Mouse (Mus musculus): ENCODE results near the gene 1700023F06Rik. TPM values are rescaled to one million over a fixed set of nuclear protein-coding genes. Genes with fewer than 3 reads are reported as not detected.
A peak's percentile ranks its signal among the peaks of the same experiment; 100 is the strongest.

The 1700023F06Rik gene
- polyA plus RNA-seq, 1 experiment from 2014 or later = 1.2 TPM

- H3K9me3 ChIP-seq (ENCODE audit: low read depth, low read length) = no peaks in the 10 kb centered on the region
- H3K9ac ChIP-seq = no peak overlapping the region
- H3K4me1 ChIP-seq (ENCODE audit: insufficient read depth) = no peaks in the 10 kb centered on the region
- no peak overlapping the region for H3K27ac ChIP-seq (ENCODE audit: low read depth)
- H3K36me3 ChIP-seq (ENCODE audit: insufficient read depth) = no peaks in the 10 kb centered on the region
- H3K4me3 ChIP-seq (ENCODE audit: low read depth, low read length) = no peak overlapping the region
- TF ChIP-seq CTCF (IDR thresholded peaks at IDR 0.05; ENCODE audit: low read depth) = peak; percentile 97
- DNase-seq = peak; percentile 80
- WGBS = 23% methylated on average over 9 of the region's 9 CpGs
- peaks cover 44% of the 10 kb centered on the region for H3K27me3 ChIP-seq (ENCODE audit: insufficient read depth, low read length)
- H3K4me2 ChIP-seq = no peak overlapping the region
- ATAC-seq (ENCODE audit: insufficient read depth) = no peak
These were observed 39.5 kb downstream of the 1700023F06Rik start for GRCm38 (mm10) chr11:103168690-103169390.

GRCm38 (mm10) chr11:103164391-103164790 is 44.0 kb downstream of the 1700023F06Rik start:
- WGBS = 19% methylated on average over 10 of the region's 10 CpGs
- Histone ChIP-seq H3K4me1 (ENCODE audit: insufficient read depth) (no peaks in the 10 kb centered on the region), H3K36me3 (ENCODE audit: insufficient read depth) (no peaks in the 10 kb centered on the region), H3K4me2 (no peak overlapping the region), H3K4me3 (ENCODE audit: low read depth, low read length) (no peak overlapping the region), H3K27me3 (ENCODE audit: insufficient read depth, low read length) (peaks cover 6% of the 10 kb centered on the region), H3K9ac (no peak overlapping the region), H3K27ac (ENCODE audit: low read depth) (no peak overlapping the region), H3K9me3 (ENCODE audit: low read depth, low read length) (no peaks in the 10 kb centered on the region)
- TF ChIP-seq CTCF (IDR thresholded peaks at IDR 0.05; ENCODE audit: low read depth) = no peak
- DNase-seq (no peak), ATAC-seq (ENCODE audit: insufficient read depth) (no peak)

- Histone ChIP-seq H3K4me1 (ENCODE audit: insufficient read depth) (peaks cover 3% of the 10 kb centered on the region; the same call in 1 of the 2 replicates), H3K9ac (no peak overlapping the region), H3K36me3 (ENCODE audit: insufficient read depth) (no peaks in the 10 kb centered on the region), H3K4me3 (ENCODE audit: low read depth, low read length) (no peak overlapping the region), H3K27ac (ENCODE audit: low read depth) (no peak overlapping the region), H3K27me3 (ENCODE audit: insufficient read depth, low read length) (no peaks in the 10 kb centered on the region), H3K9me3 (ENCODE audit: low read depth, low read length) (no peaks in the 10 kb centered on the region), H3K4me2 (no peak overlapping the region)
- TF ChIP-seq CTCF (IDR thresholded peaks at IDR 0.05; ENCODE audit: low read depth) = peak; percentile 46
- WGBS = 87% methylated on average over 5 of the region's 5 CpGs
- ATAC-seq (ENCODE audit: insufficient read depth) = no peak
- peak; percentile 44 for DNase-seq
These were observed 46.2 kb downstream of the 1700023F06Rik start for GRCm38 (mm10) chr11:103162132-103162531.

- Histone ChIP-seq H3K9me3 (ENCODE audit: low read depth, low read length) (no peaks in the 10 kb centered on the region), H3K27me3 (ENCODE audit: insufficient read depth, low read length) (no peaks in the 10 kb centered on the region), H3K4me1 (ENCODE audit: insufficient read depth) (peaks cover 3% of the 10 kb centered on the region; the same call in 1 of the 2 replicates), H3K36me3 (ENCODE audit: insufficient read depth) (no peaks in the 10 kb centered on the region), H3K4me3 (ENCODE audit: low read depth, low read length) (no peak overlapping the region), H3K4me2 (no peak overlapping the region), H3K9ac (no peak overlapping the region), H3K27ac (ENCODE audit: low read depth) (no peak overlapping the region)
- 67% methylated on average over 7 of the region's 7 CpGs for WGBS
- no peak for DNase-seq
- ATAC-seq (ENCODE audit: insufficient read depth) = no peak
- TF ChIP-seq CTCF (IDR thresholded peaks at IDR 0.05; ENCODE audit: low read depth) = no peak
These were observed 46.9 kb downstream of the 1700023F06Rik start for GRCm38 (mm10) chr11:103161449-103161848.

GRCm38 (mm10) chr11:103160738-103161137 is 47.6 kb downstream of the 1700023F06Rik start:
- H3K27ac ChIP-seq (ENCODE audit: low read depth) = no peak overlapping the region
- H3K4me2 ChIP-seq = no peak overlapping the region
- H3K4me1 ChIP-seq (ENCODE audit: insufficient read depth) = peaks cover 3% of the 10 kb centered on the region; the same call in 1 of the 2 replicates
- WGBS = 76% methylated on average over 11 of the region's 11 CpGs
- ATAC-seq (ENCODE audit: insufficient read depth) (no peak), DNase-seq (no peak)
- no peak overlapping the region for H3K4me3 ChIP-seq (ENCODE audit: low read depth, low read length)
- no peaks in the 10 kb centered on the region for H3K36me3 ChIP-seq (ENCODE audit: insufficient read depth)
- TF ChIP-seq CTCF (IDR thresholded peaks at IDR 0.05; ENCODE audit: low read depth) = no peak
- no peaks in the 10 kb centered on the region for H3K9me3 ChIP-seq (ENCODE audit: low read depth, low read length)
- no peak overlapping the region for H3K9ac ChIP-seq
- no peaks in the 10 kb centered on the region for H3K27me3 ChIP-seq (ENCODE audit: insufficient read depth, low read length)

GRCm38 (mm10) chr11:103158621-103159478 is 49.5 kb downstream of the 1700023F06Rik start:
- Histone ChIP-seq H3K27ac (ENCODE audit: low read depth) (peak overlapping the region; percentile 60), H3K9ac (no peak overlapping the region; the same call in none of the 2 replicates), H3K27me3 (ENCODE audit: insufficient read depth, low read length) (no peaks in the 10 kb centered on the region), H3K4me1 (ENCODE audit: insufficient read depth) (peaks cover 3% of the 10 kb centered on the region; the same call in 1 of the 2 replicates), H3K36me3 (ENCODE audit: insufficient read depth) (no peaks in the 10 kb centered on the region), H3K4me2 (peak overlapping the region; percentile 67), H3K4me3 (ENCODE audit: low read depth, low read length) (peak overlapping the region; percentile 29), H3K9me3 (ENCODE audit: low read depth, low read length) (no peaks in the 10 kb centered on the region)
- peak; percentile 98 for TF ChIP-seq CTCF (IDR thresholded peaks at IDR 0.05; ENCODE audit: low read depth)
- ATAC-seq (ENCODE audit: insufficient read depth) = peak; percentile 97
- WGBS = 1% methylated on average over 25 of the region's 25 CpGs
- peak; percentile 96 for DNase-seq

- Histone ChIP-seq H3K4me1 (ENCODE audit: insufficient read depth) (0 out of 2 replicates have a peak, but pooled peaks cover 3% of the 10 kb centered on the region), H3K27me3 (ENCODE audit: insufficient read depth, low read length) (no peaks in the 10 kb centered on the region), H3K4me3 (ENCODE audit: low read depth, low read length) (no peak overlapping the region), H3K9me3 (ENCODE audit: low read depth, low read length) (no peaks in the 10 kb centered on the region), H3K36me3 (ENCODE audit: insufficient read depth) (no peaks in the 10 kb centered on the region), H3K4me2 (no peak overlapping the region), H3K27ac (ENCODE audit: low read depth) (no peak overlapping the region), H3K9ac (no peak overlapping the region)
- no peak for ATAC-seq (ENCODE audit: insufficient read depth)
- no peak for TF ChIP-seq CTCF (IDR thresholded peaks at IDR 0.05; ENCODE audit: low read depth)
- WGBS = 86% methylated on average over 4 of the region's 4 CpGs
- DNase-seq = no peak
These were observed 58.6 kb downstream of the 1700023F06Rik start for GRCm38 (mm10) chr11:103149771-103150170.

Other genes starting within 250 kb of the 1700023F06Rik start
- 64.4 and 72.4 TPM in 2 replicates for gene Nmt1, start 180.4 kb downstream of the 1700023F06Rik start, polyA plus RNA-seq (2014; fragmentation: Nextera tagmentation; extraction: Ambion mirVana)
- gene Dcakd, start 180.2 kb downstream of the 1700023F06Rik start, polyA plus RNA-seq (2014; fragmentation: Nextera tagmentation; extraction: Ambion mirVana) = 218 and 225 TPM in 2 replicates
- 1.0 and 2.5 TPM in 2 replicates for gene Plcd3, start 106.9 kb downstream of the 1700023F06Rik start, polyA plus RNA-seq (2014; fragmentation: Nextera tagmentation; extraction: Ambion mirVana)
- 11.0 and 14.4 TPM in 2 replicates for gene Acbd4, start 106.9 kb downstream of the 1700023F06Rik start, polyA plus RNA-seq (2014; fragmentation: Nextera tagmentation; extraction: Ambion mirVana)
- gene Hexim1, start 92.3 kb downstream of the 1700023F06Rik start, polyA plus RNA-seq (2014; fragmentation: Nextera tagmentation; extraction: Ambion mirVana) = 5.3 and 5.8 TPM in 2 replicates
- gene Hexim2, start 76.1 kb downstream of the 1700023F06Rik start, polyA plus RNA-seq (2014; fragmentation: Nextera tagmentation; extraction: Ambion mirVana) = 9.3 and 9.5 TPM in 2 replicates
- gene Fmnl1, start 37.5 kb downstream of the 1700023F06Rik start, polyA plus RNA-seq (2014; fragmentation: Nextera tagmentation; extraction: Ambion mirVana) = 2.5 and 2.8 TPM in 2 replicates
- gene Spata32, start 9.9 kb upstream of the 1700023F06Rik start, polyA plus RNA-seq (2014; fragmentation: Nextera tagmentation; extraction: Ambion mirVana) = not detected in 2 replicates
- gene Map3k14, start 58.9 kb upstream of the 1700023F06Rik start, polyA plus RNA-seq (2014; fragmentation: Nextera tagmentation; extraction: Ambion mirVana) = 3.1 and 3.9 TPM in 2 replicates
- gene Arhgap27, start 155.1 kb upstream of the 1700023F06Rik start, polyA plus RNA-seq (2014; fragmentation: Nextera tagmentation; extraction: Ambion mirVana) = 16.8 and 20.6 TPM in 2 replicates
- gene Plekhm1, start 204.1 kb upstream of the 1700023F06Rik start, polyA plus RNA-seq (2014; fragmentation: Nextera tagmentation; extraction: Ambion mirVana) = 9.3 and 9.4 TPM in 2 replicates

Measured in lung, embryonic 14.5 days (tissue).